Mouse (Mus musculus) hindbrain, embryonic 14.5 days (tissue): ENCODE measurements at regions not wholly inside any gene's neighbourhood (a gene's known extent, or its start where the extent isn't known, plus 50 kb on each side); places are given as distances from the start of the nearest gene placed in this dataset.

ENCODE experiments used
- ATAC-seq: fragments of 200-750 bp; cut with Nextera tagmentation; 2 replicates; pipeline ENCODE4 v1.8.0; 2017; ENCODE audit warnings: moderate number of reproducible peaks, mild to moderate bottlenecking, moderate TSS enrichment, moderate library complexity; ENCODE audit not compliant: low FRiP score
- DNase-seq: peaks from one replicate; pipeline ENCODE4 v3.0.0-alpha.2; 2015; ENCODE audit warnings: low spot score
- H3K27ac ChIP-seq: fragments of 300-500 bp; sonication (generic); 2 replicates; pipeline ENCODE4 v1.5.1; 2014; ENCODE audit warnings: mild to moderate bottlenecking, moderate library complexity
- H3K27me3 ChIP-seq: fragments of 300-500 bp; sonication (generic); 2 replicates; pipeline ENCODE4 v1.6.1; 2014; ENCODE audit warnings: mild to moderate bottlenecking, low read length, mixed read lengths; ENCODE audit not compliant: control insufficient read depth, insufficient read depth
- H3K36me3 ChIP-seq: fragments of 300-500 bp; sonication (generic); replicated peaks from 2 replicates; pipeline ENCODE4 v1.6.1; 2014; ENCODE audit not compliant: control insufficient read depth, insufficient read depth
- H3K4me1 ChIP-seq: fragments of 300-500 bp; sonication (generic); replicated peaks from 2 replicates; pipeline ENCODE4 v1.6.1; 2014; ENCODE audit warnings: antibody characterized with exemption, low read length, mixed read lengths; ENCODE audit not compliant: control insufficient read depth, insufficient read depth
- H3K4me2 ChIP-seq: fragments of 300-500 bp; sonication (generic); replicated peaks from 2 replicates; pipeline ENCODE4 v1.6.1; 2014; ENCODE audit warnings: mild to moderate bottlenecking, moderate library complexity
- H3K4me3 ChIP-seq: fragments of 300-500 bp; sonication (generic); replicated peaks from 2 replicates; pipeline ENCODE4 v1.5.1; 2014; ENCODE audit warnings: mild to moderate bottlenecking, low read length
- H3K9ac ChIP-seq: fragments of 300-500 bp; sonication (generic); 2 replicates; pipeline ENCODE4 v1.6.1; 2014
- H3K9me3 ChIP-seq: fragments of 300-500 bp; sonication (generic); 2 replicates; pipeline ENCODE4 v1.6.1; 2016; ENCODE audit warnings: low read length; ENCODE audit not compliant: control insufficient read depth
- WGBS: fragments of 180-500 bp; shearing (Covaris S2); extraction: QIAGEN DNeasy Blood & Tissue Kit; methylation state at CpG from one replicate; pipeline ENCODE4 v1.1.7; 2014; 5-methylcytosine and 5-hydroxymethylcytosine counted together

DNA sequence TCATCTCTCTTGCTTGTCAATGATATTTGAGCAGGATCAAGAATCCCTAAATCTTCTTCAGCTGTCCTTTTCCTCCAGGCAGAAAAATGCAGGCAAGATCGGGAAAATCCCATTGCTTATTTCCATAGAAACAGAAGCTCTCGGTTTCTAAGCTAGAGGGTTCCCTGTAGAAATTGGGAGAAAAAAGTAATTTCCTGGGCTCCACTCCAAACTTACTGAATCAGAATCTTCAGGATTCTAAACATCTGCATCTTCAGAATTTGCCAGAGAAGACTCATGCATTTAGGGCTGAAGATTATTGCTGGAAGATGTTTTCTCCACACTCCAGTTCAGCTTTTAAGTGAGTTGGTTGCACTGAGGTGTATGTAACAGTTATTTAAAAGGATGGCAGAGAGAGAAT lies 187.6 kb upstream of the Hs3st4 start:
- Histone ChIP-seq H3K4me3 (no peak overlapping the region), H3K9ac (no peak overlapping the region), H3K36me3 (no peaks in the 10 kb centered on the region), H3K9me3 (no peaks in the 10 kb centered on the region), H3K27ac (no peak overlapping the region), H3K4me1 (no peaks in the 10 kb centered on the region), H3K27me3 (no peaks in the 10 kb centered on the region), H3K4me2 (no peak overlapping the region)
- DNase-seq = no peak
- WGBS = 88% methylated on average over 2 of the region's 2 CpGs
- ATAC-seq = no peak

DNA sequence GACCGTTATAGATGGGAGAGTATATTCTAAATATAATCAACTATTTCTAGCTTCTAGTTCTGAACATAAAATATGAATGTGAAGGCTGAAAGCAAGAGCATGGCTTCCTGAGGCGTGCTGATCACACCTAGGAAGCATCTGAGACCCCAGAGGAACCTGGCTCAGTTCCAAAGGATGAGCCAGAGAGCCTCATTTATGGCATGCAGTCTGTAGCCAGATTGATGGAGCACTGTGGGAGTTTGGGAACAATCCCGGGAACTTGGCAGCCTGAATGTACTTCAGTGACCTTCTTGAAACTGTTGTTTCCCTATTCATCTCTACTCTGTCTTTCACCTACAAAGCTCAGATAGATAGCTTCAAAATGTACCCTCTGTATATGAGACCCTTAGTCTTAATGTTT lies 186.6 kb upstream of the Hs3st4 start:
- Histone ChIP-seq H3K4me1 (no peaks in the 10 kb centered on the region), H3K27me3 (no peaks in the 10 kb centered on the region), H3K9me3 (no peaks in the 10 kb centered on the region), H3K9ac (no peak overlapping the region), H3K4me2 (no peak overlapping the region), H3K36me3 (no peaks in the 10 kb centered on the region), H3K4me3 (no peak overlapping the region), H3K27ac (no peak overlapping the region)
- ATAC-seq = no peak
- DNase-seq = no peak
- WGBS = 72% methylated on average over 3 of the region's 3 CpGs

DNA sequence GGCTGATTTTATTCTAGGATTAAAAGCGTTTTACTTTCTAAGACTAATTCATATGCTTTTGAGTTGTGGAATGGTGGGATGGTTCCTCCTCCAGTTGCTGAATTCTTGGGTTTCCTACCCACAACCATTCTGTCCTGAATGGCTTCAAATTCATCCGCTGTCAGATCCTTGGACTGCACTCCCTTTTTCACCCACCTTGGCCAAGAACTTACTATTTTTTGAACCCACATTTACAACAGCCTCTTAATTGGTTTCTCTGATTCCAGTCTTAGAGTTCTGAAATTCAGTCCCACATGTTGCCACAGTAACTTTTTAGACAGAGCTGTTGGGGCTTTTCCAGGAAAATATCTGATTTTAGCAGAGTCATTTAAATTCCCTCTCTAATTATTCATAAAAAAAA lies 177.0 kb upstream of the Hs3st4 start:
- no peak overlapping the region for H3K27ac ChIP-seq
- no peaks in the 10 kb centered on the region for H3K27me3 ChIP-seq
- H3K9ac ChIP-seq = no peak overlapping the region
- WGBS = 87% methylated on average over 2 of the region's 2 CpGs
- no peak overlapping the region for H3K4me3 ChIP-seq
- no peaks in the 10 kb centered on the region for H3K9me3 ChIP-seq
- ATAC-seq (no peak), DNase-seq (no peak)
- no peaks in the 10 kb centered on the region for H3K36me3 ChIP-seq
- H3K4me1 ChIP-seq = no peaks in the 10 kb centered on the region
- no peak overlapping the region for H3K4me2 ChIP-seq

DNA sequence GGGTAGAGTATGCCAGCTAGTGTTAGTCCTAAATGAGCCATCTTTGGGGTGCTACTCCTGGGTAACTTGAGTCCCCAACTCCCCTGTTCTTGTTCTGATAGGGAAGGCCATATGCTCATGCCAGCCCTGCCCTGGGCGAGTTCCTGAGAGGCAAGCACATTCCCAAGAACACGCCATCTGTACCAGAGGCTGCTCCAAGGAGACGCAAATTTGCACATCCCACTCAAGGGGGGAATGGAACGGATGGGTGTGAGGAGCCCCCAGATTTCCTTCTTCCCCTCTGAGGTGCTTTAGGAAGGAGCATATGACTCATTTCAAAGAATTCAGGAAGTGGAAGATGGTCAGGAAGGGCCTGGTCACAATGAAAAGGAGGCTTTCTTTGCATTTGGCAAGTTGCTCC lies 158.7 kb upstream of the Hs3st4 start:
- DNase-seq (no peak), ATAC-seq (no peak)
- WGBS = 82% methylated on average over 4 of the region's 4 CpGs
- Histone ChIP-seq H3K36me3 (no peaks in the 10 kb centered on the region), H3K4me3 (no peak overlapping the region), H3K27me3 (no peaks in the 10 kb centered on the region), H3K27ac (no peak overlapping the region), H3K4me1 (no peaks in the 10 kb centered on the region), H3K4me2 (no peak overlapping the region), H3K9me3 (no peaks in the 10 kb centered on the region), H3K9ac (no peak overlapping the region)

DNA sequence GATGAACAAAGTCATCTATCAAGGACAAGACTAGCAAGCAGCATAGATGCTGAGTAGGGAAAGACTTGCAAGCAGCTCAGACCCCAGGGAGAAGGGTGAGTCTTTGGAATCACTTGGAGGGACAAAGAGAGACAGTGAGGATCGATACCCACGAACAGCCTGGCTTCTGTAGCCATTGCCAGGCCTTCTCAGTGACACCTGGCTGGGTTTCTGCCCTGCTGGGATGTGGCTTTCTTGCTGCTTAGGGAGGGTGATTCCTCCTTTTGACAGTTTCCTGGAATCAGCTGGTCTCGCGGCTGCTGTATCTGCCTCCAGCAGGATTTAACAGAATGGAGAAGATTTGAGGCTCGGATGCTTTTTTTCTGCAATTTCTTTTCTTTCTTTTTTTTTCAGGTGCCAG lies 156.3 kb upstream of the Hs3st4 start:
- H3K4me3 ChIP-seq = no peak overlapping the region
- ATAC-seq (no peak), DNase-seq (no peak)
- H3K9me3 ChIP-seq = no peaks in the 10 kb centered on the region
- 78% methylated on average over 5 of the region's 5 CpGs for WGBS
- no peaks in the 10 kb centered on the region for H3K27me3 ChIP-seq
- no peak overlapping the region for H3K9ac ChIP-seq
- no peak overlapping the region for H3K27ac ChIP-seq
- no peaks in the 10 kb centered on the region for H3K36me3 ChIP-seq
- H3K4me1 ChIP-seq = no peaks in the 10 kb centered on the region
- no peak overlapping the region for H3K4me2 ChIP-seq

DNA sequence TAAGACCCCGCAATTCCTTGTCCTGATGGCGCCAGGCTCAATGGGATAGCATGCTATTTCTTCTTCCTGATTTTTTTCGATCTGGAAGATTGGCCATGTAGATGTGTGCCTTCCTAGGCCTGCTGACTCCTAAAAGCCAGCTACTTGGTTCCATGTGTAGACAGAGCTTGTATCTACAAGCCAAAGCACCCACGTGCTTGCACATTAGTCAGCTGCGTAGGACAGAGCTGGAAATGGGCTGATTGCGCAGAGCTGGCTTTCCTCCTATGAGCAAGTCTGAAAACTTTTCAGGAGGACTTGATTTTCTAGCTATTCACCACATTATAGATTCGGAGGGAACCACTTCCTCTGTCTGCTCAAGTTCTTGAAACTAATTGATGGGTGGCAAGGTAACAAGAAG lies 140.1 kb upstream of the Hs3st4 start:
- Histone ChIP-seq H3K27ac (no peak overlapping the region), H3K4me3 (no peak overlapping the region), H3K27me3 (no peaks in the 10 kb centered on the region), H3K4me1 (no peaks in the 10 kb centered on the region), H3K9me3 (no peaks in the 10 kb centered on the region), H3K4me2 (no peak overlapping the region), H3K36me3 (no peaks in the 10 kb centered on the region), H3K9ac (no peak overlapping the region)
- DNase-seq (no peak), ATAC-seq (no peak)
- 94% methylated on average over 7 of the region's 7 CpGs for WGBS

DNA sequence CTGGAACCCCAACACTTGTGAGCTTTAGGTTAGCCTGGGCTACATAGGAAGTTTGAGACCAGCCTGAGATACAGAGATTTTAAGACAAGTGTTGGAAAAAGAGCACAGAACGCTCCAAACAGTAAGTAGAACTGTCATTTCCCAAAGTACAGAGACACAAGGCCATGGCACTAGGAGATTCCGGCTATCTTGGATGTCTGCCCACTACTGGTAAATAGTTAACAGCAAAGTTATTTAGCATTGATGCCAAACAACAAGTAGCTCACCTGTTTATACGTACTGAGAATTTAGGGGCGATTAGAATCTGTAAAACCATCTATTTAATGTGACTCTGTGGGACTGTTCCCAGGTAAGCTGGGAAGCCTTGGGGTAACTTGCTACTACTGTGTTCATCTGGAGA lies 135.6 kb upstream of the Hs3st4 start:
- Histone ChIP-seq H3K9me3 (no peaks in the 10 kb centered on the region), H3K27me3 (no peaks in the 10 kb centered on the region), H3K4me1 (no peaks in the 10 kb centered on the region), H3K4me2 (no peak overlapping the region), H3K4me3 (no peak overlapping the region), H3K9ac (no peak overlapping the region), H3K27ac (no peak overlapping the region), H3K36me3 (no peaks in the 10 kb centered on the region)
- WGBS = 96% methylated on average over 4 of the region's 4 CpGs
- DNase-seq (no peak), ATAC-seq (no peak)

DNA sequence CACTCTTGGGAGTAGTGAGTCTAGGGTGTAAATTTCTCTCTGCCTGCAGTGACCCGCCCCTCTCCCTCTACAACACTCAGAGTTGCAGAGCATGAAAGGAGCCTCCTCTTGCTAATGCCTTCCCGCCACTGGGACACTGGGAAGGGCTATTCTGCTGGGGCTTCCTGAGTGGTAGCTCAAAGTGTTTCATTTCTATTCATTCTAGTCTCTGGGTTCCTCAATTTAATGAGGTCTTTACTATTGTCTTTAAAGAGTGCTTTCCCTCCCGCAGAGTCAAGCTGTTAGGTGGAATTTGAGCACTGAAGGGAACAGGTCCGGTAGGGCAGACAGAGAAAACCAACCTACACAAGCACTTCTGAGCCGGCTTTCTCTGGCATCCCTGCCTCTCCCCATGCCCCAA lies 134.0 kb upstream of the Hs3st4 start:
- no peaks in the 10 kb centered on the region for H3K36me3 ChIP-seq
- no peak overlapping the region for H3K4me2 ChIP-seq
- ATAC-seq (no peak), DNase-seq (no peak)
- no peaks in the 10 kb centered on the region for H3K27me3 ChIP-seq
- H3K4me1 ChIP-seq = no peaks in the 10 kb centered on the region
- H3K27ac ChIP-seq = no peak overlapping the region
- no peak overlapping the region for H3K9ac ChIP-seq
- H3K9me3 ChIP-seq = no peaks in the 10 kb centered on the region
- WGBS = 21% methylated on average over 5 of the region's 5 CpGs
- H3K4me3 ChIP-seq = no peak overlapping the region

DNA sequence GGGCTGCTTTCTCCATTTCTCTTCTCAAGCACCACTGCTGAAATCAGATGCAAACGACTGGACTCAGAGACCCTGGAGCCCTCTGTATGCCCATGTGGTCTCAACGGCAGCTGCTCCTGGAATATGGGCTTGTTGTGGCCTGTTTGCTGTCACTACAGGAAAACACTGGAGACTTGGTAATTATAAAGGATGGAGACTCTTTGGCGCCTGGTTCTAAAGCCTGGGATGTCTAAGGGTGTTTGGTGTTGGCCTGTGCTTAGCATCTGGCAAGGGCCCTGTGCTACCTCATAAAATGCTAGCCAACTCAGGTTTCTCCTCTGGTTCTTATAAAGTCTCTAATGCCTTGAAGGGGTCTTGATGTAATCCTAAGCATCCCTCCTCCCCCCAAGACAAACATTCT lies 133.4 kb upstream of the Hs3st4 start:
- Histone ChIP-seq H3K4me1 (no peaks in the 10 kb centered on the region), H3K27ac (no peak overlapping the region), H3K4me3 (no peak overlapping the region), H3K9me3 (no peaks in the 10 kb centered on the region), H3K36me3 (no peaks in the 10 kb centered on the region), H3K4me2 (no peak overlapping the region), H3K27me3 (no peaks in the 10 kb centered on the region), H3K9ac (no peak overlapping the region)
- ATAC-seq (no peak), DNase-seq (no peak)
- WGBS = 58% methylated on average over 3 of the region's 3 CpGs

DNA sequence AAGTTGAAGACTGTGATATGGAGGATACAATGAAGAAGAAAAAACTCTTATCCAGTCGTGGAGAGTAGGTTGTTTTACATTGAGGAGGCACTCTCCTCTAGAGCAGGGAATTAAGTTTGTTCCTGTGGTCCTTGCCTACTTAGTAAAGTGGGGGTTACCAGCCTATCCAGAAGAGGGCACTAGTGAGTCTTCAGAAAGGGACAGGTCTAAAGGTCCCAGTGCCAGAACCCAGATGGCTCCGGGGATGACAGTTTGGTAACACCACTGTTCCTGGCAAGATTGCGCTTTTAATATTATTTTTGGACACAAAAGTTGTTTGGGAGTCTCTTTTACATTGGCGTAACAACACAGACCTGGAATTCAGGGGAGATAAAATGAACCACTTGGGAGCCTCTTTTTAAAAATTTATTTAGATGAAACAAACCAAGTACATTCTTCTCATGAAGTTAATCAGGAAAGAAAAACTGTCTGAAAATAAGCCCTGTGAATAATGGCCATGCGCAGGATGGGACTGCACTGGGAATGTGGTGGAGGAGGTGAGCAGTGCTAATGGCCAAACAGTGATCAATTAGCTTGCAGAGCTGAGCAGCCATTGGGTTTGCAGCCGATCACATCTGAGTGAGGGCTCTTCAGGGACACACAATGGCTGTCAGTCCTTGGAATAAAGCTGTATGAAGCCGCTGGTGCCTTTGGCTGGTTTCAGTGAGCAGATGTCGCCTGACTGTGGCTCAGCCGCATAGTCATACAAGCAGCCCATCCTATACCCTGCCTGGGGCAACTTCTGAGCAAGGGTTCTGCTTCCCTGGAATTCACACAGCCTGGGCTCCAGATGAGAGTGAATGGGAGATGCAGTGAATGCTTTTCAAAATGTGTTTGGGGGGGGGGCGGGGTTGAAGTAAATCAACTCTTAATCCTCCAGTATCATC lies 132.1 kb upstream of the Hs3st4 start:
- Histone ChIP-seq H3K9ac (no peak overlapping the region), H3K27me3 (no peaks in the 10 kb centered on the region), H3K36me3 (no peaks in the 10 kb centered on the region), H3K9me3 (no peaks in the 10 kb centered on the region), H3K4me1 (no peaks in the 10 kb centered on the region), H3K27ac (no peak overlapping the region), H3K4me2 (no peak overlapping the region), H3K4me3 (no peak overlapping the region)
- DNase-seq (no peak), ATAC-seq (peak; percentile 46; the same call in 1 of the 2 replicates)
- 60% methylated on average over 10 of the region's 10 CpGs for WGBS
